Mouse (Mus musculus) hindbrain, embryonic 15.5 days (tissue): ENCODE measurements at regions not wholly inside any gene's neighbourhood (a gene's known extent, or its start where the extent isn't known, plus 50 kb on each side); places are given as distances from the start of the nearest gene placed in this dataset.

Source experiments
- ATAC-seq: fragments of 200-750 bp; cut with Nextera tagmentation; 2 replicates; pipeline ENCODE4 v1.8.0; 2017; ENCODE audit warnings: low read depth, moderate number of reproducible peaks, moderate TSS enrichment; ENCODE audit not compliant: low FRiP score
- H3K27ac ChIP-seq: fragments of 300-500 bp; sonication (generic); replicated peaks from 2 replicates; pipeline ENCODE4 v1.5.1; 2015; ENCODE audit warnings: mild to moderate bottlenecking, inconsistent platforms
- H3K27me3 ChIP-seq: fragments of 300-500 bp; sonication (generic); 2 replicates; pipeline ENCODE4 v1.6.1; 2015; ENCODE audit warnings: control low read depth, inconsistent platforms
- H3K36me3 ChIP-seq: fragments of 300-500 bp; sonication (generic); 2 replicates; pipeline ENCODE4 v1.6.1; 2015; ENCODE audit warnings: control low read depth, inconsistent platforms
- H3K4me1 ChIP-seq: fragments of 300-500 bp; sonication (generic); replicated peaks from 2 replicates; pipeline ENCODE4 v1.6.1; 2015; ENCODE audit warnings: control low read depth, inconsistent platforms
- H3K4me2 ChIP-seq: fragments of 300-500 bp; sonication (generic); 2 replicates; pipeline ENCODE4 v1.6.1; 2015; ENCODE audit warnings: moderate library complexity, mild to moderate bottlenecking, inconsistent platforms
- H3K4me3 ChIP-seq: fragments of 300-500 bp; sonication (generic); 2 replicates; pipeline ENCODE4 v1.5.1; 2015; ENCODE audit warnings: mild to moderate bottlenecking, inconsistent platforms
- H3K9ac ChIP-seq: fragments of 300-500 bp; sonication (generic); 2 replicates; pipeline ENCODE4 v1.6.1; 2015; ENCODE audit warnings: inconsistent platforms
- H3K9me3 ChIP-seq: fragments of 300-500 bp; sonication (generic); 2 replicates; pipeline ENCODE4 v1.6.1; 2016; ENCODE audit warnings: control low read depth, inconsistent platforms
- WGBS: fragments of 180-500 bp; shearing (Covaris S2); methylation state at CpG from one replicate; pipeline ENCODE4 v1.1.7; 2015; 5-methylcytosine and 5-hydroxymethylcytosine counted together

- ATAC-seq, result no peak; the same call in 1 of the 2 replicates
- no peaks in the 10 kb centered on the region for H3K4me1 ChIP-seq
- H3K36me3 ChIP-seq, result no peaks in the 10 kb centered on the region
- WGBS, result 40% methylated on average over 6 of the region's 6 CpGs
- H3K4me3 ChIP-seq, result no peak overlapping the region
- no peaks in the 10 kb centered on the region for H3K27me3 ChIP-seq
- no peak overlapping the region for H3K27ac ChIP-seq
- no peak overlapping the region for H3K9ac ChIP-seq
- H3K4me2 ChIP-seq, result no peak overlapping the region
- no peaks in the 10 kb centered on the region for H3K9me3 ChIP-seq
These were observed 481.0 kb downstream of the Lipi start for GRCm38 (mm10) chr16:75104894-75105293.

GRCm38 (mm10) chr16:75093163-75093562, 492.7 kb downstream of the Lipi start:
- Histone ChIP-seq H3K27ac (no peak overlapping the region), H3K36me3 (no peaks in the 10 kb centered on the region), H3K9me3 (no peaks in the 10 kb centered on the region), H3K4me3 (peak overlapping the region; percentile 31), H3K27me3 (no peaks in the 10 kb centered on the region), H3K4me2 (peak overlapping the region; percentile 56), H3K4me1 (peaks cover 15% of the 10 kb centered on the region; the same call in 1 of the 2 replicates), H3K9ac (0 out of 2 replicates have a peak overlapping the region, but pooled peaks have one; percentile 21)
- WGBS, result 27% methylated on average over 6 of the region's 6 CpGs
- ATAC-seq, result 0 out of 2 replicates have a peak, but pooled peaks have one; percentile 23

GRCm38 (mm10) chr16:75092471-75093130, 493.3 kb downstream of the Lipi start:
- Histone ChIP-seq H3K4me3 (peak overlapping the region; percentile 31), H3K36me3 (no peaks in the 10 kb centered on the region), H3K27ac (peak overlapping the region; percentile 49; the same call in 1 of the 2 replicates), H3K4me2 (peak overlapping the region; percentile 56), H3K4me1 (peaks cover 15% of the 10 kb centered on the region; the same call in 1 of the 2 replicates), H3K9me3 (no peaks in the 10 kb centered on the region), H3K9ac (peak overlapping the region; percentile 21; the same call in 1 of the 2 replicates), H3K27me3 (no peaks in the 10 kb centered on the region)
- 10% methylated on average over 12 of the region's 12 CpGs for WGBS
- peak; percentile 61; the same call in 1 of the 2 replicates for ATAC-seq

GRCm38 (mm10) chr16:75091931-75092330, 493.9 kb downstream of the Lipi start:
- ATAC-seq, result no peak
- no peaks in the 10 kb centered on the region for H3K27me3 ChIP-seq
- H3K4me1 ChIP-seq, result peaks cover 15% of the 10 kb centered on the region; the same call in 1 of the 2 replicates
- no peaks in the 10 kb centered on the region for H3K36me3 ChIP-seq
- H3K4me2 ChIP-seq, result peak overlapping the region; percentile 56
- H3K27ac ChIP-seq, result peak overlapping the region; percentile 35; the same call in 1 of the 2 replicates
- 0 out of 2 replicates have a peak overlapping the region, but pooled peaks have one; percentile 17 for H3K9ac ChIP-seq
- 47% methylated on average over 2 of the region's 2 CpGs for WGBS
- no peaks in the 10 kb centered on the region for H3K9me3 ChIP-seq
- H3K4me3 ChIP-seq, result peak overlapping the region; percentile 31

- Histone ChIP-seq H3K4me3 (no peak overlapping the region), H3K4me1 (peaks cover 15% of the 10 kb centered on the region; the same call in 1 of the 2 replicates), H3K4me2 (no peak overlapping the region), H3K9ac (no peak overlapping the region), H3K27me3 (no peaks in the 10 kb centered on the region), H3K9me3 (no peaks in the 10 kb centered on the region), H3K27ac (no peak overlapping the region), H3K36me3 (no peaks in the 10 kb centered on the region)
- 56% methylated on average over 6 of the region's 6 CpGs for WGBS
- ATAC-seq, result no peak
These were observed 496.4 kb downstream of the Lipi start for GRCm38 (mm10) chr16:75089383-75090035.

- peaks cover 15% of the 10 kb centered on the region; the same call in 1 of the 2 replicates for H3K4me1 ChIP-seq
- H3K9me3 ChIP-seq, result no peaks in the 10 kb centered on the region
- H3K9ac ChIP-seq, result no peak overlapping the region
- no peaks in the 10 kb centered on the region for H3K36me3 ChIP-seq
- H3K4me3 ChIP-seq, result no peak overlapping the region
- no peak overlapping the region for H3K4me2 ChIP-seq
- ATAC-seq, result no peak
- WGBS, result 68% methylated on average over 5 of the region's 5 CpGs
- no peak overlapping the region for H3K27ac ChIP-seq
- no peaks in the 10 kb centered on the region for H3K27me3 ChIP-seq
These were observed 497.2 kb downstream of the Lipi start for GRCm38 (mm10) chr16:75088701-75089100.

GRCm38 (mm10) chr16:75065281-75065680, 520.6 kb downstream of the Lipi start:
- Histone ChIP-seq H3K4me1 (no peaks in the 10 kb centered on the region), H3K4me2 (no peak overlapping the region), H3K9ac (no peak overlapping the region), H3K27ac (no peak overlapping the region), H3K36me3 (no peaks in the 10 kb centered on the region), H3K4me3 (no peak overlapping the region), H3K9me3 (no peaks in the 10 kb centered on the region), H3K27me3 (no peaks in the 10 kb centered on the region)
- WGBS, result 73% methylated on average over 5 of the region's 5 CpGs
- ATAC-seq, result no peak

- H3K27ac ChIP-seq, result no peak overlapping the region
- no peak for ATAC-seq
- no peak overlapping the region for H3K9ac ChIP-seq
- no peak overlapping the region for H3K4me3 ChIP-seq
- no peak overlapping the region for H3K4me2 ChIP-seq
- no peaks in the 10 kb centered on the region for H3K4me1 ChIP-seq
- no peaks in the 10 kb centered on the region for H3K27me3 ChIP-seq
- H3K9me3 ChIP-seq, result no peaks in the 10 kb centered on the region
- no peaks in the 10 kb centered on the region for H3K36me3 ChIP-seq
These were observed 532.9 kb downstream of the Lipi start for GRCm38 (mm10) chr16:75052953-75053352.

GRCm38 (mm10) chr16:75045969-75046368, 539.9 kb downstream of the Lipi start:
- 70% methylated on average over 2 of the region's 2 CpGs for WGBS
- Histone ChIP-seq H3K4me3 (no peak overlapping the region), H3K9me3 (no peaks in the 10 kb centered on the region), H3K36me3 (no peaks in the 10 kb centered on the region), H3K27ac (no peak overlapping the region), H3K27me3 (no peaks in the 10 kb centered on the region), H3K9ac (no peak overlapping the region), H3K4me2 (no peak overlapping the region), H3K4me1 (no peaks in the 10 kb centered on the region)
- ATAC-seq, result no peak
